Mouse (Mus musculus) intestine, postnatal 0 days (tissue): ENCODE results near the gene Fgf15. TPM values are rescaled to one million over a fixed set of nuclear protein-coding genes. Genes with fewer than 3 reads are reported as not detected.
A peak's percentile ranks its signal among the peaks of the same experiment; 100 is the strongest.

Experiments
- ATAC-seq: fragments of 200-750 bp; cut with Nextera tagmentation; 2 replicates; pipeline ENCODE4 v1.8.0; 2017; ENCODE audit warnings: mild to moderate bottlenecking, moderate TSS enrichment, moderate library complexity
- H3K27ac ChIP-seq: fragments of 300-500 bp; sonication (generic); 2 replicates; pipeline ENCODE4 v1.5.1; 2014; ENCODE audit warnings: mild to moderate bottlenecking, low read depth, low read length, moderate library complexity
- H3K27me3 ChIP-seq: fragments of 300-500 bp; sonication (generic); replicated peaks from 2 replicates; pipeline ENCODE4 v1.6.1; 2014; ENCODE audit warnings: low read length, mixed read lengths; ENCODE audit not compliant: control insufficient read depth, insufficient read depth
- H3K36me3 ChIP-seq: fragments of 300-500 bp; sonication (generic); 2 replicates; pipeline ENCODE4 v1.6.1; 2014; ENCODE audit warnings: mild to moderate bottlenecking, moderate library complexity; ENCODE audit not compliant: control insufficient read depth, insufficient read depth
- H3K4me1 ChIP-seq: fragments of 300-500 bp; sonication (generic); replicated peaks from 2 replicates; pipeline ENCODE4 v1.6.1; 2014; ENCODE audit warnings: antibody characterized with exemption, low read length, mixed read lengths; ENCODE audit not compliant: control insufficient read depth, insufficient read depth
- H3K4me2 ChIP-seq: fragments of 300-500 bp; sonication (generic); replicated peaks from 2 replicates; pipeline ENCODE4 v1.6.1; 2014; ENCODE audit warnings: low read depth, mild to moderate bottlenecking, moderate library complexity
- H3K4me3 ChIP-seq: fragments of 300-500 bp; sonication (generic); 2 replicates; pipeline ENCODE4 v1.5.1; 2014; ENCODE audit warnings: low read depth, low read length
- H3K9ac ChIP-seq: fragments of 300-500 bp; sonication (generic); 2 replicates; pipeline ENCODE4 v1.6.1; 2014; ENCODE audit warnings: mild to moderate bottlenecking, low read depth, low read length
- H3K9me3 ChIP-seq: fragments of 300-500 bp; sonication (generic); 2 replicates; pipeline ENCODE4 v1.6.1; 2016; ENCODE audit warnings: mixed run types; ENCODE audit not compliant: control insufficient read depth
- CTCF ChIP-seq: sonication (generic); IDR thresholded peaks from 2 replicates; pipeline ENCODE4 v1.5.1; 2016; ENCODE audit warnings: low read depth, mild to moderate bottlenecking, control low read depth, antibody characterized with exemption, moderate library complexity
- WGBS: fragments of 180-500 bp; shearing (Covaris S2); extraction: QIAGEN DNeasy Blood & Tissue Kit; methylation state at CpG from one replicate; pipeline ENCODE4 v1.1.7; 2014; 5-methylcytosine and 5-hydroxymethylcytosine counted together
- polyA plus RNA-seq: library from polyadenylated mRNA; unstranded; fragments of >200 nt; fragmentation: Nextera tagmentation; extraction: Ambion mirVana; gene quantifications from 2 replicates; pipeline ENCODE4 v1.2.1, GENCODE M21; 2015

Fgf15 gene
- polyA plus RNA-seq, 1 experiment from 2014 or later = 51.7 TPM

- Histone ChIP-seq H3K27ac (no peak overlapping the region), H3K9me3 (no peaks in the 10 kb centered on the region), H3K9ac (no peak overlapping the region), H3K4me1 (no peaks in the 10 kb centered on the region), H3K36me3 (no peaks in the 10 kb centered on the region), H3K27me3 (peaks cover 52% of the 10 kb centered on the region), H3K4me2 (no peak overlapping the region), H3K4me3 (no peak overlapping the region)
- no peak for ATAC-seq
- WGBS = 80% methylated on average over 1 of the region's 1 CpGs
- no peak for TF ChIP-seq CTCF
Observed at GRCm38 (mm10) chr7:144858702-144859101, 37.6 kb upstream of the Fgf15 start.

GRCm38 (mm10) chr7:144861056-144861768, 35.1 kb upstream of the Fgf15 start:
- WGBS = under 1% methylated on average over 59 of the region's 72 CpGs
- Histone ChIP-seq H3K4me3 (peak overlapping the region; percentile 20), H3K27ac (no peak overlapping the region), H3K36me3 (no peaks in the 10 kb centered on the region), H3K9ac (no peak overlapping the region), H3K9me3 (no peaks in the 10 kb centered on the region), H3K27me3 (peaks cover 76% of the 10 kb centered on the region), H3K4me2 (peak overlapping the region; percentile 37; the same call in 1 of the 2 replicates), H3K4me1 (no peaks in the 10 kb centered on the region)
- no peak for TF ChIP-seq CTCF
- ATAC-seq = no peak

- H3K27ac ChIP-seq = no peak overlapping the region
- H3K4me1 ChIP-seq = no peaks in the 10 kb centered on the region
- no peaks in the 10 kb centered on the region for H3K9me3 ChIP-seq
- H3K4me2 ChIP-seq = peak overlapping the region; percentile 37; the same call in 1 of the 2 replicates
- H3K4me3 ChIP-seq = peak overlapping the region; percentile 20
- peaks cover 77% of the 10 kb centered on the region for H3K27me3 ChIP-seq
- no peak overlapping the region for H3K9ac ChIP-seq
- H3K36me3 ChIP-seq = no peaks in the 10 kb centered on the region
- TF ChIP-seq CTCF = no peak
- no peak for ATAC-seq
- WGBS = under 1% methylated on average over 28 of the region's 28 CpGs
Observed at GRCm38 (mm10) chr7:144861769-144862070, 34.6 kb upstream of the Fgf15 start.

- TF ChIP-seq CTCF = no peak
- no peak overlapping the region for H3K9ac ChIP-seq
- no peaks in the 10 kb centered on the region for H3K36me3 ChIP-seq
- H3K27me3 ChIP-seq = peaks cover 74% of the 10 kb centered on the region
- peak overlapping the region; percentile 20; the same call in 1 of the 2 replicates for H3K4me3 ChIP-seq
- H3K4me2 ChIP-seq = no peak overlapping the region
- WGBS = 2% methylated on average over 15 of the region's 15 CpGs
- H3K27ac ChIP-seq = no peak overlapping the region
- no peaks in the 10 kb centered on the region for H3K4me1 ChIP-seq
- ATAC-seq = no peak
- H3K9me3 ChIP-seq = no peaks in the 10 kb centered on the region
Observed at GRCm38 (mm10) chr7:144862126-144862525, 34.2 kb upstream of the Fgf15 start.

GRCm38 (mm10) chr7:144862712-144863111, 33.6 kb upstream of the Fgf15 start:
- Histone ChIP-seq H3K36me3 (no peaks in the 10 kb centered on the region), H3K4me2 (no peak overlapping the region), H3K4me3 (no peak overlapping the region), H3K4me1 (no peaks in the 10 kb centered on the region), H3K27me3 (peaks cover 74% of the 10 kb centered on the region), H3K9me3 (no peaks in the 10 kb centered on the region), H3K9ac (no peak overlapping the region), H3K27ac (no peak overlapping the region)
- no peak for ATAC-seq
- 4% methylated on average over 18 of the region's 18 CpGs for WGBS
- TF ChIP-seq CTCF = no peak

- 1% methylated on average over 11 of the region's 11 CpGs for WGBS
- no peak for TF ChIP-seq CTCF
- Histone ChIP-seq H3K4me2 (no peak overlapping the region), H3K9ac (no peak overlapping the region), H3K9me3 (no peaks in the 10 kb centered on the region), H3K4me3 (no peak overlapping the region), H3K27me3 (peaks cover 74% of the 10 kb centered on the region), H3K4me1 (no peaks in the 10 kb centered on the region), H3K27ac (no peak overlapping the region), H3K36me3 (no peaks in the 10 kb centered on the region)
- no peak for ATAC-seq
Observed at GRCm38 (mm10) chr7:144863196-144863595, 33.1 kb upstream of the Fgf15 start.

GRCm38 (mm10) chr7:144864160-144864670, 32.1 kb upstream of the Fgf15 start:
- no peak for TF ChIP-seq CTCF
- no peaks in the 10 kb centered on the region for H3K4me1 ChIP-seq
- peaks cover 70% of the 10 kb centered on the region for H3K27me3 ChIP-seq
- no peaks in the 10 kb centered on the region for H3K36me3 ChIP-seq
- no peak overlapping the region for H3K4me3 ChIP-seq
- H3K4me2 ChIP-seq = no peak overlapping the region
- WGBS = 52% methylated on average over 3 of the region's 3 CpGs
- ATAC-seq = no peak
- no peaks in the 10 kb centered on the region for H3K9me3 ChIP-seq
- H3K9ac ChIP-seq = no peak overlapping the region
- no peak overlapping the region for H3K27ac ChIP-seq
